In genomic region chr17:29494732-29495076, GRCm38 (mm10) we compare ENCODE assay signal across 14 mouse cellular contexts. TPM values are rescaled to one million over a fixed set of nuclear protein-coding genes. Genes with fewer than 3 reads are reported as not detected.
DNase-seq lines count a peak whose midpoint lies in the region; ATAC-seq lines count a peak whose summit lies in the region.
"Had no signal": no experiment of that assay in that cellular context is flagged by ENCODE, and none has a peak within 500 bp of the region (broad histone marks: within the 10 kb centered on the region; RNA-seq: fewer than 3 reads in every experiment).

No protein-coding gene starts in this region.

- H3K4me1 ChIP-seq in heart, embryonic 10.5 days = peaks cover 23% of the 10 kb centered on the region
- peaks cover 54% of the 10 kb centered on the region for H3K4me1 ChIP-seq in megakaryocyte, embryonic 14.5 days
- peaks cover 62% of the 10 kb centered on the region for H3K4me1 ChIP-seq in liver, embryonic 12.5 days

- no peaks in the 10 kb centered on the region for H3K9me3 ChIP-seq in heart, embryonic 10.5 days
- no peaks in the 10 kb centered on the region for H3K9me3 ChIP-seq in megakaryocyte, embryonic 14.5 days
- H3K9me3 ChIP-seq in liver, embryonic 12.5 days (replicated peaks) = no peaks in the 10 kb centered on the region
- H3K9me3 ChIP-seq: kidney, embryonic 15.5 days had no signal

- intact Hi-C loops in heart, postnatal 36 days (cut with DNase I) = loop anchor here (5.0 kb wide), 1 partner anchor 227 kb away; the partner anchor contains the start of gene BC004004
- intact Hi-C loops in left cerebral cortex, postnatal 4 days (cut with DNase I) = loop anchor here (5.0 kb wide), 1 partner anchor 97 kb away; no protein-coding TSS in a partner anchor

- H3K4me3 ChIP-seq in heart, embryonic 10.5 days = peak overlapping the region; percentile 3; the same call in 1 of the 2 replicates
- H3K4me3 ChIP-seq in megakaryocyte, embryonic 14.5 days (replicated peaks) = peak overlapping the region; percentile 99
- peak overlapping the region; percentile 100 for H3K4me3 ChIP-seq in liver, embryonic 12.5 days
- H3K4me3 ChIP-seq: kidney, embryonic 15.5 days; left cerebral cortex, adult 2 months had no signal

- peaks cover 32% of the 10 kb centered on the region for H3K36me3 ChIP-seq in heart, embryonic 10.5 days
- peaks cover 53% of the 10 kb centered on the region for H3K36me3 ChIP-seq in megakaryocyte, embryonic 14.5 days (replicated peaks; ENCODE audit: low read length)
- peaks cover 59% of the 10 kb centered on the region for H3K36me3 ChIP-seq in liver, embryonic 12.5 days

- H3K4me2 ChIP-seq in liver, embryonic 12.5 days = peak overlapping the region; percentile 92
- H3K4me2 ChIP-seq: kidney, embryonic 15.5 days had no signal

- ATAC-seq in megakaryocyte, adult 5-6 weeks (ENCODE audit: poor library complexity, severe bottlenecking) = no peak
- ATAC-seq in liver, embryonic 12.5 days = no peak
- ATAC-seq: forebrain, embryonic 16.5 days had no signal

- H3K27ac ChIP-seq in heart, embryonic 10.5 days = peak overlapping the region; percentile 30; the same call in 1 of the 2 replicates
- H3K27ac ChIP-seq in liver, embryonic 12.5 days = peak overlapping the region; percentile 100
- H3K27ac ChIP-seq: kidney, embryonic 15.5 days; left cerebral cortex, adult 2 months had no signal

- DNase-seq in heart, embryonic 10.5 days (ENCODE audit: low spot score) = no peak
- DNase-seq in heart, postnatal 36 days = no peak
- peak; percentile 57 for DNase-seq in R1 (ENCODE audit: low read depth, low spot score)
- no peak for DNase-seq in urinary bladder, adult 2 months (ENCODE audit: low spot score)
- no peak for DNase-seq in left cerebral cortex, postnatal 4 days
- DNase-seq: adrenal gland, postnatal 36 days had no signal

- peak overlapping the region; percentile 100 for H3K9ac ChIP-seq in liver, embryonic 12.5 days
- H3K9ac ChIP-seq: kidney, embryonic 15.5 days had no signal

- no peaks in the 10 kb centered on the region for H3K27me3 ChIP-seq in heart, embryonic 10.5 days (ENCODE audit: insufficient read depth, poor library complexity, severe bottlenecking)
- H3K27me3 ChIP-seq in megakaryocyte, embryonic 14.5 days (replicated peaks) = no peaks in the 10 kb centered on the region
- H3K27me3 ChIP-seq in liver, embryonic 12.5 days (replicated peaks) = no peaks in the 10 kb centered on the region
- H3K27me3 ChIP-seq: kidney, embryonic 15.5 days had no signal

- 63% methylated on average over 7 of the region's 8 CpGs for WGBS in heart, embryonic 10.5 days
- WGBS in liver, embryonic 12.5 days (ENCODE audit: insufficient replicate concordance) = 56% methylated on average over 8 of the region's 8 CpGs

RNA-seq across cellular contexts. Expression of gene Pim1, which starts 4.2 kb away (rescaled TPM):
- 28.7 and 31.4 TPM in 2 replicates for polyA plus RNA-seq in heart, embryonic 10.5 days (2016; fragmentation: Nextera tagmentation; extraction: Ambion mirVana)
- total RNA-seq in heart, postnatal 36 days (2021) = 10 to 100 TPM; 22.3 to 36.3 TPM
- 350 and 629 TPM in 2 replicates for polyA plus RNA-seq in megakaryocyte, embryonic 14.5 days (2012; ENCODE audit: insufficient read depth, low replicate concordance)
- total RNA-seq in megakaryocyte, adult 5-6 weeks (2015) = 65.2 and 66.9 TPM in 2 replicates
- total RNA-seq in megakaryocyte, adult 5-6 weeks (2017) = 155 and 168 TPM in 2 replicates
- 112 and 114 TPM in 2 replicates for polyA plus RNA-seq in liver, embryonic 12.5 days (2016; fragmentation: Nextera tagmentation; extraction: Ambion mirVana)
- polyA plus RNA-seq in urinary bladder, adult 2 months (2012; rRNA removed) = 21.2 and 24.4 TPM in 2 replicates
- 10 to 100 TPM; 10.5 to 12.3 TPM for total RNA-seq in left cerebral cortex, postnatal 4 days (2021)

RNA-seq across cellular contexts. Expression of gene Gm17657, which starts 54.7 kb away (rescaled TPM):
- polyA plus RNA-seq in heart, embryonic 10.5 days (2016; fragmentation: Nextera tagmentation; extraction: Ambion mirVana) = not detected in 2 replicates
- total RNA-seq in heart, postnatal 36 days (2021) = not detected
- polyA plus RNA-seq in megakaryocyte, embryonic 14.5 days (2012; ENCODE audit: insufficient read depth, low replicate concordance) = not detected in 2 replicates
- not detected in 2 replicates for total RNA-seq in megakaryocyte, adult 5-6 weeks (2015)
- not detected in 2 replicates for total RNA-seq in megakaryocyte, adult 5-6 weeks (2017)
- not detected in 2 replicates for polyA plus RNA-seq in liver, embryonic 12.5 days (2016; fragmentation: Nextera tagmentation; extraction: Ambion mirVana)
- not detected in 2 replicates for polyA plus RNA-seq in urinary bladder, adult 2 months (2012; rRNA removed)
- not detected for total RNA-seq in left cerebral cortex, postnatal 4 days (2021)
- total RNA-seq: adrenal gland, postnatal 36 days; common myeloid progenitor, adult 5-6 weeks; left cerebral cortex, adult 2 months had no signal
- polyA plus RNA-seq: forebrain, embryonic 16.5 days; kidney, embryonic 15.5 days; neural tube, embryonic 11.5 days had no signal

RNA-seq across cellular contexts. Expression of gene Tbc1d22b, which starts 54.9 kb away (rescaled TPM):
- polyA plus RNA-seq in heart, embryonic 10.5 days (2016; fragmentation: Nextera tagmentation; extraction: Ambion mirVana) = 13.6 and 14.4 TPM in 2 replicates
- 10 to 100 TPM; 11.9 to 12.5 TPM for total RNA-seq in heart, postnatal 36 days (2021)
- 9.9 and 12.4 TPM in 2 replicates for polyA plus RNA-seq in megakaryocyte, embryonic 14.5 days (2012; ENCODE audit: insufficient read depth, low replicate concordance)
- total RNA-seq in megakaryocyte, adult 5-6 weeks (2015) = 11.3 and 11.5 TPM in 2 replicates
- 4.9 and 6.8 TPM in 2 replicates for total RNA-seq in megakaryocyte, adult 5-6 weeks (2017)
- 7.4 and 7.9 TPM in 2 replicates for polyA plus RNA-seq in liver, embryonic 12.5 days (2016; fragmentation: Nextera tagmentation; extraction: Ambion mirVana)
- 13.5 and 14.1 TPM in 2 replicates for polyA plus RNA-seq in urinary bladder, adult 2 months (2012; rRNA removed)
- 10 to 100 TPM; 45.0 to 46.2 TPM for total RNA-seq in left cerebral cortex, postnatal 4 days (2021)

RNA-seq across cellular contexts. Expression of gene Tmem217, which starts 57.5 kb away (rescaled TPM):
- polyA plus RNA-seq in heart, embryonic 10.5 days (2016; fragmentation: Nextera tagmentation; extraction: Ambion mirVana) = 1.3 and 1.5 TPM in 2 replicates
- total RNA-seq in heart, postnatal 36 days (2021) = not detected
- polyA plus RNA-seq in megakaryocyte, embryonic 14.5 days (2012; ENCODE audit: insufficient read depth, low replicate concordance) = 0.20 TPM in 1 of 2 replicates, not detected in the other
- total RNA-seq in megakaryocyte, adult 5-6 weeks (2015) = not detected in 2 replicates
- 0.18 and 0.65 TPM in 2 replicates for total RNA-seq in megakaryocyte, adult 5-6 weeks (2017)
- 0.67 and 0.68 TPM in 2 replicates for polyA plus RNA-seq in liver, embryonic 12.5 days (2016; fragmentation: Nextera tagmentation; extraction: Ambion mirVana)
- polyA plus RNA-seq in urinary bladder, adult 2 months (2012; rRNA removed) = 0.14 and 0.21 TPM in 2 replicates
- not detected for total RNA-seq in left cerebral cortex, postnatal 4 days (2021)
- total RNA-seq: adrenal gland, postnatal 36 days; left cerebral cortex, adult 2 months had no signal

Comparison
In these comparisons a context has a peak if more than half of its experiments do, and no peak if none do; other contexts are left out.
1. H3K4me3 ChIP-seq: peak in every context shown above with its lines; median percentile 100 in liver, embryonic 12.5 days; 99 in megakaryocyte, embryonic 14.5 days; 3 in heart, embryonic 10.5 days.